Mouse (Mus musculus): Measurements from ENCODE around the gene Tmem104. TPM values are rescaled to one million over a fixed set of nuclear protein-coding genes. Genes with fewer than 3 reads are reported as not detected.
A peak's percentile ranks its signal among the peaks of the same experiment; 100 is the strongest.

Tmem104 gene
- 10 to 100 TPM; 10.4 to 12.5 TPM for total RNA-seq (2021)

DNA sequence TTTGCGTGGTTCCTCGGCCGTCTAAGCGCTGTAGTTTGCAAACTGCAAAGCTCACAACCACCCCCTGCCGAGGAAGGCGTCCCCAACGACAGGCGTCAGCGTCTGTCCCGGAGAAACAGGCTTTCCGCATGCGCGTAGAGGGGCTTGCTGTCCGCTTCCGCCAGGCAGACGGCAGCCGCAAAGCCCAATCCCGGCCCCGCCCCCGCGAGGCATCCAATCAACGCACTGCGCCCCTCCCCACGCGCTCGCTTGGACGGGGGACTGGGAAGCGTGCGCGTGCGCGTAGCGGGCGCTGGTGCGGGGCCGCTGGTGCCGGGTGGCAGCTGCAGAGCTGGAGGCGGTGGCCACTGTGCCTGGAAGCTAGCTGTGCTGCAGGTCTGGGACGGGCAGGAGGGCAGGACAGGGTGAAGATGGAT, at the start of gene Tmem104:
Gene Tmem104, plus strand, starts transcription at position 264 of the 416 bp plus-strand sequence.
- DNase-seq: peak; percentile 99
- intact Hi-C loops (cut with DNase I): no loop called here

- intact Hi-C loops (cut with DNase I): no loop called here
Observed at GRCm38 (mm10) chr11:115138597-115139262, 48.6 kb upstream of the Tmem104 start.

DNA sequence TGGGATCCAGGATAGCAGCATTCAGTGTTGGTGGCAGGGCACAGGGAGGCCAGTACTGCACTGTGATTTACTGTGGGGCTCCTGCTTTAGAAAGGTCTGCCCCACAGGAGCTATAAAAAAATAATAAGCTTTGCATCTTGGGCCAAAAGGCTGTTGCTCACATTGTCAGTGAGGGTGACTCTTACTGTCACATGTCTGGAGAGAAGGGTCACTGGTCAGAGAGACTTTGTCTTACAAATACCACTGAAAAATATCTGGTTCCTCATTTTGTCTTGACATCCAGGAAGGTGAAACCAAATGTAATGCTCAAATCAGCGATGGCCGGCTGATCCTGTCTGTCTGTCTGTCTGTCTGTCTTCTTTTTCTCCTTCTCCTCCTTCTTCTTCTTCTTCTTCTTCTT, 45.3 kb upstream of the Tmem104 start:
- DNase-seq: no peak
- intact Hi-C loops (cut with DNase I): no loop called here

More at GRCm38 (mm10) chr11:115138597-115139262, 48.6 kb upstream of the Tmem104 start:
- no peak for DNase-seq

DNA sequence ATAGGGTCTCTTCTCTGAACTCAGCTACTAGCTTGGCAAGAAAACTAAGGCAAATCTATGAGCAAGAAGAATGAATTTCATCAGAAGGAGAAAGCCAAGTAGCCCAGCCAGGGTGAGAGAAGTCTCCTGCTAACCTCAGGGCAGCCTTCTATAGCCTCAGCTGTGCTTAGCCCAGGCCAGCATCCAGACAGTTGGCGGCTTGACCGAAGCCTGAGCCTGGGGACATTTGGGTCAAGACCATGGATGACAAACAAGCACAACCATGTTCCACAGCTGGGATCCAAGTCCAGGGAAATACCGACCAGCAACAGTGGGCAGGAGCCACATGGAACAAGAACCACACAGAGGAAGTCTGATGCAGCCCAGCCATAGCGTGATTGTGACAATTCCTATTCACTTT, 39.5 kb upstream of the Tmem104 start:
- no peak for DNase-seq
- intact Hi-C loops (cut with DNase I): no loop called here

DNA sequence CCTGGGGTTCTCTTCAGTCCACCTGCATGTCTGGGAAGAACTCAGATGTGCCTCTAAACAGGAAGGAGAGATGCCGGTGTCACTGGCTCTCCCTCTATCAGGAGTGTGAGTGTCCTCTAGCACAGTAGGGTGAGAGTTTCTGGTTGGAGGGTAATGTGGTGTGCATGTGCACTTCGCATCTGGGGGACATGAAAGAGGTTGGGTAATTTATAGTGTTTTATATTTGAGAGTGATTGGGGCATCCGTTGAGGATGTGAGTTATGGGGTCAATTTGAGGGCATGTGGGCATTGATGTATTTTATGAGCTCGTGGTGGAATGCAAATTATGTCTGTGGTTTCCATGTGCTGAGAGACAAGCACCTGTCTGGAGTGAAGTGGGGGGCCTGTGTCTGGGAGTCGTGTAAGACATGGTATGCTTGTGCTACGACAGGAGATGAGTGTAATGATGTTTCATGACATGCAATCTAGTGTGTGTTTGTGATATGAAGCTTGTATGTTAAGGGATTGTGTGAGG, 36.5 kb upstream of the Tmem104 start:
- intact Hi-C loops (cut with DNase I): no loop called here
- no peak for DNase-seq

DNA sequence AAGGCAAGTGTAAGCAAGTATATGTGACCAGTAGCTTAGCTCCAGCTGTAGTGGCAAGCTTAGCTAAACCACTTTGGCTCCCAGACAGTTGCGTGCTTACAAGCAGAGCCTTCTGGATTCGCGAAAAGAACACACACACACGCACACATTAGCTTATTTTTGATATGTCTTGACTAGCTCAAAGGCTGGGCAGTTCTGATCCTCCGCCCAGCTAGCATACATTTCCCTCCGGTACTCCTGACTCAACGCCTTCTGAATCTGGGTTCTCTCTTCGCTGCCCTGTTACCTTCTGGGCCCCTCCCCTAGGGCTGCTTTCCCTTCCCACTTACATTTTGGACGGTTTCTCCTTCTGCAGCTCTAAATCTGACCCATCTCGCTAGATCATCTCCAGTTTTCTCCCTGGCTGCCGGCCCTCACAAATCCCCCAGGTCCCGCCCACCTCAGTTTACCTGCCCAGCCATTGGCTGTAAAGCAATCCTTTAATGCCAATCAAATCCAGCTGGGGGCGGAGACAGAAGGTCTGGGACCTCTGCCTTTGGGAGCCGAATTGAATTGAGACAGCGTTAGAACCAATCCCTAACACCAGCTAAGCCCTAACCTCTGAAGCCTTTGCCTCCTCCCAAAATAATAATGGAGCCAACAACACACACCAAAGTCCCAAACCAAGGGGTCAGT, 35.4 kb upstream of the Tmem104 start:
- DNase-seq: peak in 1 of 2 experiments; percentile 47
- intact Hi-C loops (cut with DNase I): no loop called here

GRCm38 (mm10) chr11:115153088-115153487, 34.2 kb upstream of the Tmem104 start:
- intact Hi-C loops (cut with DNase I): loop anchor here (1.0 kb wide), 1 partner anchor 70 kb away; no protein-coding TSS in a partner anchor

DNA sequence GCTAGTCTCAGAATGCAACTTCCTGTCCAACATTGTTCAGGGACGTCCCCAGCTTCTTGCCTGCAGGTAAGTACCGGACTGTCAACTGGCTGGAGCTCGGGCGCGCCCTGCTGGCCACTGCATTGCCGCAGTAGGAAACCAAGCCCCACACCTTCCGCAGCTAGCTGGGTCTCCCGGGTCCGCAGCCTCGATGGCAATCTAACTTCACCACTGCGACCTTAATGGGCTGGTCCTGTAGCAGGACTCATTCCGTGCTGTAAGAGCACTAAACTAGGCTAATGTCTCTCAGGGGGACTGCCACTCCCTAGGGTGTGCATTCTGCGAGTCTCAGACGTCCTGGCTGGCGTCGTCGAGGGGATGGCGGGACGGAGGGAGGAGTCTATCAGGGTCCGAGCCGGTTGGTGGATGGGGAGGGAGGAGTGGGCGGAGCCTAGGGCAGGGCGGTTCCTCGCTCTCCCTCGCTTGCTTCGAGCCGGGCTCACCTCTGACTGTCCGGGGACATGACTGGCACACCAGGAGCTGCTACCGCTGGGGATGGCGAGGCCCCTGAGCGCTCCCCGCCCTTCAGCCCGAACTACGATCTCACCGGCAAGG, 33.5 kb upstream of the Tmem104 start:
- intact Hi-C loops (cut with DNase I): loop anchor here (1.0 kb wide), 1 partner anchor 70 kb away; no protein-coding TSS in a partner anchor
- DNase-seq: peak; percentile 75 to 80

More at GRCm38 (mm10) chr11:115153088-115153487, 34.2 kb upstream of the Tmem104 start:
- no peak for DNase-seq

- DNase-seq: no peak
- intact Hi-C loops (cut with DNase I): no loop called here
Observed at GRCm38 (mm10) chr11:115155053-115155634, 32.1 kb upstream of the Tmem104 start.

DNA sequence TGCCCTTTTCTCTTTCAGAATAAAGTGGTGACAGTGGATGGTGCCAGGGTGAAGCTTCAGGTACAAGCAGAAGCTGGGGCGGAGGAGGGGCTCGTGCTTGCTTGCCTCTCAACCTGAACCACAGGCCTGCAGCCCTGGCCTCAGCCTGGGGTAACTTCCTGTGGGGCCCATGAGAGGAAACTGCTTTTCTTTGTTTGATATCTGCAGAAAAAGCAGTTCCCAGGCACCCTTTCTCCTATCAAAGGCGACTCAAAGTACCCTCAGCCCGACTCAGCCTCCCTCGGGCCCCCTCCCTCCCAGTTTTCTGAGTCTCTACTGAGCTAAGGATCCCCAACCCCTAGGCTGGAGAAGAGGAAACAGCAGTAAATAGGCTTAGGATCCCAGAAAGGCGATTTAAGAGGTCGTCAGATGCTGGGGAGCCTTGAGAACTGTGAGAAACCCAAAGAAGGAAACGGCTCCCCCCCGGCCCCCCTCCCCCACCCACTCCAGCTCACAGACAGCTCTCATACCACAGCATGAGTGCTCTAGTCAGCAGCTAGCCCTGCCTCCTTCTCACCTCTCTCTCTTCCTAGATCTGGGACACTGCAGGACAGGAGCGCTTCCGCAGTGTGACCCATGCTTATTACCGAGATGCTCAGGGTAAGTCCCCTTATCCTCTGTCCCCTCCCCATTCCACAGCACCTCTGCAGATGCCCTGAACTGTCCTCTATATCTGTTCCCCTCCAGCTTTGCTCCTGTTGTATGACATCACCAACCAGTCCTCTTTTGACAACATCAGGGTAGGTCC, 29.2 kb upstream of the Tmem104 start:
- intact Hi-C loops (cut with DNase I): no loop called here
- DNase-seq: no peak

DNA sequence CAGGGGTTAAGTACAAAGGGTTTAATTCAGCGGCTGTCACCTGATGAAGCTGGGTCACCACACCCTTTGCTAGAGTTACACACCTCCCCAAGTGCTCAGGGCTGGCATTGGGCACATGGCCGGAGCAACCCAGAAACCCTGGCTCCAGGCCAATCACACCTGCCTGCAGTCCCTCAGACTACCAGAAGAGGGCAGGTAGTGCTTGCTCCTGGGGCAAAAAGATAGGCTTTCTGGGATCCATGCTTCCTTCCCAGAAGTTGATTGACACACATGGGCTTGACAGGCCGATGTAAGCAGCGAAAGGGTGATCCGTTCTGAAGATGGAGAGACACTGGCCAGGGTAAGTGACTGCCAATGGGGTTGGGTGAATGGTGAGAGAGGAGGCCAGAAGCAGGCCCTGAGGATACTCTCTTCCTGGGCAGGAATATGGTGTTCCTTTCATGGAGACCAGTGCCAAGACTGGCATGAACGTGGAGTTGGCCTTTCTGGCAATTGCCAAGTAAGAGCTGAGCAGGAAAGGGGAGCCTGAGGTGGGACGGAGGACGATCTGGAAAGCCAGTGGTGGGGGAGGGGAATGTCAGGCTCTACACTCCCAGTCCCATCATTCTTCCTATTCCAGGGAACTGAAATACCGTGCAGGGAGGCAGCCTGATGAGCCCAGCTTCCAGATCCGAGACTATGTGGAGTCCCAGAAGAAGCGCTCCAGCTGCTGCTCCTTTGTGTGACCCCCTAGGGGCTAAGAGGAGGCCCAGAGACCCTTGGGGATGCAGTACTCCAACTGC, 27.1 kb upstream of the Tmem104 start:
- DNase-seq: peak; percentile 81 to 88
- intact Hi-C loops (cut with DNase I): no loop called here

DNA sequence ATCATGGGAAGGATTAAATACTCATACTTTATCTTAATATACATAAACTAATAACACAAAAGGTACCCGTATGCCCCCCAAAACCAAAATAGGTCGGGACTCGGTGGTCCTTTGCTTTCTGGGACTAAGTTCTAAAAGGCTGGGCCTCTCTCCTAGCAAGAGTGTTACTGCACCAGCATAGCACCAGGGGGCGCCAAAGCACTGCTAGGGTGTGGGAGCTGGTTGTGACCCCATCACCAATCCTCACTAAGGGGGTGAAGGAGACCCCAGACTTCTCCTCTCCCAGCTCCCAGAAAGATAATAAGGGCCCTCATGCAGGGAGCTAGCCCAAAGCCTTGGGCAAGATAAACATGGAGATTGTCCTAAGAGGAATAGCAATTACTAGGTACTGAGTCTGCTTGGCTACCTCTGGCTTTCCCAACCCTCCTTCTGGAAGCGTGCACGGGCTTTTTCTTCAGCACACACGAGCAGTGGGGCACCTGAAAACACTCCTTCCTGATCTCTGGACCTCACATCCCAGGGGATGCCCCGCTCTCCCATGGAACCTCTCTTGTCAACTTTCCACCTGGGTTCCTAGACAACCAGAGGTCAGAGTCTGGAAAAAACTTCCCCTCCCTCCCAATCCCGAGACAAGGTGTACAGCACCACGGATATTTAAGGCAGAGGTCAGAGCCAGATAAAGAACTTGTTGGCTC, 26.3 kb upstream of the Tmem104 start:
- DNase-seq: peak; percentile 81 to 85
- intact Hi-C loops (cut with DNase I): loop anchor here (1.0 kb wide), 2 partner anchors 21 to 108 kb away; no protein-coding TSS in a partner anchor

GRCm38 (mm10) chr11:115161578-115162204, 25.6 kb upstream of the Tmem104 start:
- no peak for DNase-seq
- intact Hi-C loops (cut with DNase I): loop anchor here (1.0 kb wide), 2 partner anchors 21 to 108 kb away; no protein-coding TSS in a partner anchor

- DNase-seq: no peak
- intact Hi-C loops (cut with DNase I): no loop called here
Observed at GRCm38 (mm10) chr11:115162205-115162601, 25.1 kb upstream of the Tmem104 start.

GRCm38 (mm10) chr11:115162832-115163480, 24.3 kb upstream of the Tmem104 start, which contains the start of gene Slc9a3r1:
Gene Slc9a3r1, plus strand, starts transcription at chr11:115163341.
- peak; percentile 98 for DNase-seq
- intact Hi-C loops (cut with DNase I): no loop called here

- intact Hi-C loops (cut with DNase I): no loop called here
- peak; percentile 41 to 50 for DNase-seq
Observed at GRCm38 (mm10) chr11:115163568-115164150, 23.6 kb upstream of the Tmem104 start.

- intact Hi-C loops (cut with DNase I): no loop called here
Observed at GRCm38 (mm10) chr11:115164341-115164975, 22.8 kb upstream of the Tmem104 start.

More at GRCm38 (mm10) chr11:115164341-115164975, 22.8 kb upstream of the Tmem104 start:
- DNase-seq: no peak
